Mouse (Mus musculus) yolk sac, embryonic 10.5 days (tissue): ENCODE results near the gene Dusp1.

Experiments
- DNase-seq: peaks from one replicate; pipeline ENCODE4 v3.0.0-alpha.2; 2017; ENCODE audit warnings: low spot score

Gene Dusp1

DNA sequence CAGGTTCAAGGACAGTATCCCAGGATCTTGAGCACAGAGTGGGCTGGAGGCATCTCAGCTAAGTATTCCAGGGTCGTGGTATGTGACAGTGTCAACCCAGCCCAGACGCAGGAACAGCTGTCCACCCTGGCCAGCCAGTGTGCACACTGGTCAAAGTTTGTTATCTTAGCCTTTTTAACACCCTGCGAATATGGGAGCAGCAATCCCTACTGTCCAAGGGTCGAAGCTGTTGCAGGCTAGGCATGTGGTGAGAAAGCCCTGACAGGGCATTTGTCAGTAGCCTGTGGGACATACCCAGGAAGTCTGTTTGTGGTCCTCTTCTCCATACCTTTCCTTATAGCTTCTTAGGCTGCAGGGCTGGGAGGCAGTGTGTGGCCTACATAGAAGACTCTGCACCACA is 22.1 kb upstream of the Dusp1 start:
- DNase-seq, result peak; percentile 75

DNA sequence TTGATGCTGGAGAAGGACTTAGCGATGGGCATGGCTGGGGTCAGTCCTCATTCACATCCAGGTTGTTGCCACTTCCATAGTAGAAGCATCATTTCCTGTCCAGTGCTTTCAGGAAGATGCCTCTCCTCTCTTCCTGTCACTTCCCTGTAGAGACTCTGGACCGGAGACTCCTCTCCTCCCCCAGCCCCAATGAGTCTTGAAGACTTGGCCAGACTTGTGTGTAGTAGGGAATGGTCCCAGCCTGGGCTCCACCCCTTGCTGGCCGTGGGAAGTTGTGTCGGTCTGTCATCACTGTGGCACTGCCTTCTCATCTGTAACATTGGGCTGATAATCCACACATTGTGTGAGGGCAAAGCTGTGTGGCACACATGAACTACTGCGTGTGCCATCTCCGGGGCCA is 21.7 kb upstream of the Dusp1 start:
- no peak for DNase-seq

DNA sequence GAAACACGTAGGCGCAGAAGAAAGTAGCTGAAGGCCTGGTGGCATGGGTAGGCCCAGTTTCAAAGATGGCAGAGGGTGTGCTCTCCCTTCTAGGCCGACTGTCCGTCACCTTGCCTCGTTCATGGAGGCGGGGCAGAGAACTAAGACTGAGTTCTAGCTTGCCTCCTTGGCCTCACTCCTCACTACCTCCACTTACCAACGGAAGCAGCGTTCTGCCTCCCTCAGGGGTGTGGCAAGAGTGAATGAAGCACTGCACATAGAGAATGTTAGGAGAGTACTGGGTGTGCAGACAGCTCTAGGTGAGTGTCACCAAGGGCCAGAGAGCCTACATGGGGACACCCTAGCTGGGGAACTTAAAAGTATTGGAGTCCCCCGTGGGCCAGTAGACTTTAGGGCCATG is 21.1 kb upstream of the Dusp1 start:
- DNase-seq, result no peak

DNA sequence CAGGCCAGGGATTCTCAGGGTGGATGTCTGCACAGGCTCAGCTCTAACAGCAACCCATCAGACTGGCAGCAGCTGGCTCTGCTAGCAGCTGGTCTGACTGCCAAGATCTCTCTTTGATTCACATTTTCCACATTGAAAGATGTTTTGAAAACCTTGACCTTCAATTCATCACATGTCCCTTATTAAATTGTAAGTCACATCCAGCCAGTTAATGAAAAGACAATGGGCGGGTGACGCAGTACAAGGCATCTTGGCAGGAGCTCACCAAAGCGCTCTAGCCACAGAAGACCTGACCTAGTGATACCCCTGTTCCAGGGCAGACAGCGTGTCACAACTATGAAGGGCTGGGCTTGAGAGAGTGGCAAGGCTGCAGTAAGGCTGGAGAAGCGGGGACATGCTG is 20.4 kb upstream of the Dusp1 start:
- no peak for DNase-seq

DNA sequence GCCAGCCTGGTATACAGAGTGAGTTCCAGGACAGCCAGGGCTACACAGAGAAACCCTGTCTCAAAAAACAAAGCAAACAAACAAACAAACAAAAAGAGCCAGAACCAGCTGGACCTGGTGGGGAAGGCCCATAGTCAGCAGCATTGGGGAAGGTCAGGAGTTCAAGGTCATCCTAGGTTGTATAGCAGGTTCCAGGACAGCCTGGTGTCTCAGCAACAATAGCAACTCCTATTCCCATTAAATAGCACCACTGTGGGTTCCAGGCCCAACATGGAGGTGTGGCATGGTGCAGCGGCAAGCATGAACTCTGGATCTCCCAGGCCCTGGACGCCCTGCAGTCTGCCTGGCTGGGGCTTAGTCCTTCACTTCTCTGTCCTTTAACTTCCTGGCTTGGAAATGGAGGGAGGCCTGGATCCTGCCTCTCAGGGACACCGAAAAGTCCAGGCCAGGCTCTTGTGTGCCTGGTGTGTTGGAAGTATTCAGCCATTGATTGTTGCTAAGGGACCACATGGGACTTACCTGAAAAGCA is 19.0 kb upstream of the Dusp1 start:
- no peak for DNase-seq

DNA sequence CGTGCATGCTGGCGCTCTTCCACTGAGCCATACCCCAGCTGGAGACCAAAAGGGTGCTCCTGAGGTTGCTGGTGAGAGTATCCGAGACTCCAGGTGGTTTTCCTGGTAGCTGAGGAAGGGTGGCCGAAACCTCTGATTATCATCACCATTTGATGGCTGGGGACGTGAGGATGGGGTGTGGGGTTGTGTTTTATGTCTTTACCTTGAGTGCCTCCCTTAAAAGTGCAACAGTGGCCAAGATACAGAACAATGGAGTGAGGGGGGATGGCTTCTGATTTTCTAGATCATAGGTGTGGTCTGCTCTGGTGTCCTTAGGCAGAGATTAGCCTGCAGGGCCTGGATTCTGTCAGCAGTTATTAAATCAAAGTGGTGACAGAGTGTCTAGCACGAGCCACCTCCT is 17.5 kb upstream of the Dusp1 start:
- no peak for DNase-seq

DNA sequence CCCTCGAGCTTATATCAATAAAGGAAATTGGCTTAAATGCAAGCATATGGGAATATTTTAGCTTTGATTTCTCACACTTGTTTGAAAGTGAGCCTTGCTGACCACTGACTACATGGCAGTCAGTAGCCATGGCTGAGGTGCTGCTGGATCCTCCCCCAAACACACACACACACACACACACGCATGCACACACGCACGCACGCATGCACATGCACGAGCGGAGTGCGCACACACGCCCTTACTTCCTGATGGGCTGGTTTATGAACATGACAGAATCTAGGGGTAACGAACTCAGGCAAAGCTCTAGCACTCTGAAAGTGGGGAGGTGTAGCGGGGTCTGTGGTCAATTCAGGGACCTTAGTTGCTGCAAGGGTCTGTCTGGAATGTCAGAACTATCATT is 16.8 kb upstream of the Dusp1 start:
- DNase-seq, result no peak

DNA sequence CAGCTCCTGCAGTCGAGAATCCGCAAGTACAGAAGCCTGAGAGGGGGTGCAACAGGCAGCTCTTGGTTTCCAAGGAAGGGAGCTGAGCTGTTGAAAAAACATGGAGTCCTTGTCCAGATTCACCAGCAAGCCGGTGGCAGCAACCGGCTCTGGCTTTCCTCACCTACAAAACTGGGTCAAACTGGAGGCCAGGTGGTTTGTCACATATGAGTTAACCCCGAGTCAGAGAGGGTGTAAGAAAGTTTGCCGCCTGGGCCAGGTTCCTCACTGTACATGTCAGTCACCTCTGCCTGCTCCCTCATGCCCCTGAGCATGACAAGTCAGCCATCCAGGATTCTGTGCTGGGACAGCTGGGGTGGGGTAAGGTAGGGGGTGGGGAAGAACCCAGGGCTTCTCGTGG is 16.2 kb upstream of the Dusp1 start:
- no peak for DNase-seq

DNA sequence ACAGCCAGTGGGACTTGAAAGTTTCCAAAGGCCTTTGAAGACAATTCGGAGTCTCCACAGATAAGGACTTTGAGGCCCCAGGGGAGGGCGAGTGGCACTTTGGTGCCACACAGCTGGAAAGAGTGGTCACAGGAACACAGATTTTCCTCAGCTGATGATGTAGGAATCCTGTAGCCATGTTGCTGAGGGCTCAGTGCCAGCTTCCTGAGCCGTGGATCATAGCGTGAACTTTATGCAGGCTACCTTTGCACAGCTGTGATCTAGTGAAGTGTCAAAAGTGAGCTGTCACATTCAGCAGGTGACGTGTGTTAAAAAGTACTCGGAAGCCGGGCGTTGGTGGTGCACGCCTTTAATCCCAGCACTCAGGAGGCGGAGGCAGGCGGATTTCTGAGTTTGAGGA is 15.4 kb upstream of the Dusp1 start:
- DNase-seq, result no peak

DNA sequence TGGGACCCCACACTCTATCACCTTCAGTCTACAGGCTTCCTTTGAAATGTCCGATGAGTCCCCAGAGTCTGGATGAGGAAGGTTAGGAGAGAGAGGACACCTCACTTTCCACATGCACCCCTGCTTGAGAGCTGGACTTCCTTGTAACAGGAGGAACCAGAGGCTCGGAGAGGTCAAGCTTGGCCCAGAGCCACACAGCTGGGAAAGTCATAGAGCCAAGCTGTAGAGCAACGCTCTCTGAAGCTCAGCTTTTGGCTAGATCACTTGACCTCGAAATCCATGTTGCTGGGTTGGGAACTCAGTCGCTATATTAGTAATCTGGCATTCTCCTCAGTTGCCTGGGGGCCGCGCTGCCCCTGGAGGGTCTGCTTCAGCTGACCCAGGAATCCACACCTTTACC is 14.9 kb upstream of the Dusp1 start:
- DNase-seq, result no peak

DNA sequence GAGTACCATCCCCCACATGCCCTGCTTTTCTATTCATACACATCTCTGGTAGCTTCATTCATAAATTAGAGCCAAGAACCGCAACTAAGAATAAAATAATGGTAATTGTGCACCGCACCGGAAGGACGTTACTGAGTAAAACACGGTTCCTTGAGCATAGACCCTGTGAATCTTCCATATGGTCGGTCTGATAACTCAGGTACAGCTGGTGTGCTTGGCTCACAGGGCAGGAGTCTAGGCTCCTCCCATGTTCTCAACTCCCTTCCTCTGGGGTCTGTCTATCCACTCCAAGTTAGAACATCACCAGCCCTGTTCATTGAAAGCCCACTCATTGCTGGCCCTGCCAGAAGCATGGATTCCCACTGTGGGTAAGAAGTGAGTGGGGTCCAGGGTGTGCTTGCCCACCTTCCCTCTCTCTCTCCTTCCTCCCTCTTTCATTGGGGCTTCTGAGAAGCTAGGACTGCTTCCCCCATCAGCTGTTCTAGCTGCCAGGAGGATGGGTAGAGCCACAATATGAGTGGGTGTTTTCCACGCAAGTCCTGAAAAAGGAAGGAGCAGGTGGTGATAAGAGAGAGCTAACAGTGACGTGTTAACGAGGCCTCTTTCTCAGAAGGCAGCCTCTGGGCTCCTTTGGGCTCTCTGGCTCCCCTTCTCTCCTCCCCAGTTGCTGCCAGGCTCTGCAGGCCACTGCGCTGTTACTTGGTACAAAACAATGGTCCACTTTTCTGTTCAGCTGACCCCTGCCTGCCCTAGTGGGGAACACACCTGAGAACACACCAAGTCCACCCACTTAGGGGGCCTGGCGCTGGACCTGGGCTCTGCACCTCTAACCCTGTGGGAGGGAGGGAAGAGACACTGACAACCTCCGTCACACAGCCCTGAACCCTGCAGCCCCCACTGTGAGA is 14.1 kb upstream of the Dusp1 start:
- no peak for DNase-seq

DNA sequence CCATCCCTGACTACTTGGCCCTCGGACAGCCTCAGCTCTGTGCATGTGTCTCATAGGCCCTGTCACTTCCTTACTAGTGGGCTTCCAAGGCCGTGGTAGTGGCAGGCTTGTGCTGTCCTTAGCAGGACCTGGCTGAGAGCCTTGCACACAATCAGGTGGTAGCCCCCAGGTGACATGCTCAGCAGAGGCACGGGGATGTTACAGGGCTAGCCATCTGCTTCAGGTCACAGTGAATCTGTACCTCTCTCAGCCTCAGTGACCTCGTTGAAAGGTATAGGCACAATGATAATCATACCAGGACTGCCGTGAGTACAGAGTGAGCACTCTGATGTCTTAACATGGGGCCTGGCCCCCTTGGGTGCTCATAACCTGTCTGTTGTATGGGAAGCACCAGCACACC is 12.8 kb upstream of the Dusp1 start:
- no peak for DNase-seq

DNA sequence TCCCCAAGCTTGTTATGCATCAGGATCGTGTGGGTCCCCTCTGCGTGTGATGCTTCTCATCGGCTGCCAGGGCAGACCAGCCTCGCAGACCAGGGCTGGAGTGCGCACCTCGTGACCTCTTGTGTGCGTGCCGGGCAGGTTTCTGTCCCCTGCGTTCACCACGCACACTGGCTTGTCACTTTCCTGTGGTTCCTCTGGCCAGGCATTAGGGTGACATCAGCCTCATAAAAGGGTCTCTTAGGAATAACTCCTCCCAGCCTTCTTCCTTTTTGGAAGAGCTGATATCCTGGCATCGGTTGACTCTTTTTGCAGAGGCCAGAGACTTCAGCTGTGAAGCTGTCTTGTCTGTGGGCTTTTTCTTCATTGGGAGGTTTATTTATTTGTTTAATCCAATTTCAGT is 12.2 kb upstream of the Dusp1 start:
- no peak for DNase-seq

DNA sequence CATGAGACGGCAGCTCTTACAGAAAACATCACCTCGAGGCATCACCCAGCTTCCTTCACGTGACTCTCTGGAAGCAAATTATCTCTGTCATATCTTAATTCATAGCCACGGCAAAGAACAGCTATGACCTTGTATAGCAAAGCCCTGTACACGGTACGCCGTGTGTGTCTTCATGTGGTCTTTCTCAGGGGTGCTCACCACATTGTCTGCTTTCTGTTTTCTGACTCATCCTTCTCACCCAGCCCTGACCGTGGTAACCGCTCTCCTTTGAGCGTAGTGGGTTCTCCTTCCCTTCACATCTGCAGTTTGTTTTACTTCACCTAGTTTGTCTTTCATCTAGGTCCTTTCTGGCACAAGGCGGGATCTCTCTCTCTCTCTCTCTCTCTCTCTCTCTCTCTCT is 10.3 kb upstream of the Dusp1 start:
- DNase-seq, result no peak

DNA sequence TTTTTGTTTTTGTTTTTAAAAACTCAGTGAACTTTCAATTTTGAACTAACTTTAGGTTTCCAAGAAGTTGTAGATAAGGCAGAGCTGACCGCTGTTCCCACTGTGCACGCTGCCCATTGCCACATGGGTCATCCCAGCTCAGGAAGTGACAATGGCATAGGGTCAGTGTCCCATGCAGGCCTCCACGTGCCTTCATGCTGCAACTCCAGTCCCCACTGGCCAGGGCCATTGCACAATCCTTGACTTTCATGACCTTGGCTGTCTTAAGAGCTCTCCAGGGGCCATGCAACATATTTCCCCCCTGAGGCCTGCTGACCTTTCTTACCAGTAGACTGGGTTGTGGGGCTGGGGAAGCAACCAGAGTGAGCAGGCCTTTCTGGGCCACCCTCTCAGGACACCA is 9.4 kb upstream of the Dusp1 start:
- DNase-seq, result peak; percentile 67

DNA sequence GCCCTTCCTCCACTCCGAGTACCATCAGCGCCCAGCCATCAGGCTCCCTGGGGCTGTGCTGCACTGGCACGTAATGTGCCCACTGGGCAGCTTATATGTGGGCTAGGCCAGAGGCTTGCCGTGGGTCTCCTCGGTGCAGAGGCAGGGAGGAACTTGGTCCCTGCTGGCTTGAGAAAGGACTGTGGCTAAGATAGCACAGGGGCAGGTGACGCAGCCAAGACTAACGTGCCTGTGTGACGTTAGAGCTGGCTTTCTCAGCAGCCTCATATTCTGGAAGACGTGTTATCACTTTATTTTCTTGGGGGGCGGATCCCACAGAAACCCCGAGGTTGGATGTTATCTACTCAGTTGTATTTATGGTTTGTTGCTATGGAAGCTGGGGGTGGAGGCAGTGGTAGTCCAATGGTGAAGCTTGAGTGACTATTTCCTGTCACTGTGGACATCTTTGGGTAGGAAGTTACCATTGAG is 8.8 kb upstream of the Dusp1 start:
- DNase-seq, result no peak

DNA sequence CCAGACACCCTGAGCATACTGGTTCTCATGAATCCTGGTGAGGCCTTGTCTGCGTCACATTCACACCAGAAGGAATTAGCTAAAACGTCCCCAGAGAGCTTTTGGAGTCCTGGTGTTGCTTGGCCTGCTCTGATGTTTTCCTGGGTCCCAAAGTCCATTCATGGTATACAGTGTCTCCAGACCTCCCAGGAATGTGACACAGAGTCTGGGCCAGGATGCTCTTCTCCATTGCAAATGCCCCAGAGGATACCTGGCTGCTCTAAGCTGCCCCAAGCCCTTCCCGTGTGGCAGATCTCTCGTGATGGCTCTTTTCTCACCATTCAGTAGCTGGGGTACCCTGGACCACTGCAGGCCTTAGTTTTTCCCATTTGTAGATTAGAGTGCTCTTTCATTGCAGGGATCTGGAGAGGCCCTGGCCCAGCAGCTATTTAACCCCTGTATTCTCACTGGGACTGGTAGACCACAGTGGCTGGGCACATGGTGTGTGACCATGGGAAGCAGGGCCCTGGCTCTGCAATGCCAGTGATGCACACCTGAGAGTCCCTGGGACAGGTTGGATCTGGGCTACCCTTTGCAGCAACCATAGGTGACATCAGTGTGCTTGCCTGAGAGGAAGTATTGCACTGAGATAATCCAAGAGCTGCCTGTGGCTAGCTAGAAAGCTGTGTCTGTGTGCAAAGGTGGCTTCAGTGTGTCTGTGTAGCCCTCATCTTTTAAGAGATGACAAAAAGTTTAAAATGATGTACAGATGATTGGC is 7.8 kb upstream of the Dusp1 start:
- DNase-seq, result no peak

DNA sequence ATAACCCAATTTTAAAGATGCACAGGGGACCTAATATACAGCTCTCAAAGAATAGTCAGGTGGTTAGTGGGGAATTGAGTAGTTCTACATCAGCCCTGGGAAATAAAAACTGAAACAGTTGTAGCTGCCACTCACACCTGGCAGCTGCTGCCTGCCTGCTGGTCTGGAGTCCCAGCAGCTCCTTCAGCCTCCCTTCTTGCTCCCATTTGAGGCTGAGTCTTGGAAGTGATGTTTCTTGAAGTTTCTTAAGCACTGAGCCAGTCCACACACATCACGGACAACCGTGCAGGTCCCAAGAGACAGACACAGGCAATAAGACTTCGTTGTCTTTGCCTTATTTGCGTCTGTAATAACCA is 5.9 kb upstream of the Dusp1 start:
- no peak for DNase-seq

DNA sequence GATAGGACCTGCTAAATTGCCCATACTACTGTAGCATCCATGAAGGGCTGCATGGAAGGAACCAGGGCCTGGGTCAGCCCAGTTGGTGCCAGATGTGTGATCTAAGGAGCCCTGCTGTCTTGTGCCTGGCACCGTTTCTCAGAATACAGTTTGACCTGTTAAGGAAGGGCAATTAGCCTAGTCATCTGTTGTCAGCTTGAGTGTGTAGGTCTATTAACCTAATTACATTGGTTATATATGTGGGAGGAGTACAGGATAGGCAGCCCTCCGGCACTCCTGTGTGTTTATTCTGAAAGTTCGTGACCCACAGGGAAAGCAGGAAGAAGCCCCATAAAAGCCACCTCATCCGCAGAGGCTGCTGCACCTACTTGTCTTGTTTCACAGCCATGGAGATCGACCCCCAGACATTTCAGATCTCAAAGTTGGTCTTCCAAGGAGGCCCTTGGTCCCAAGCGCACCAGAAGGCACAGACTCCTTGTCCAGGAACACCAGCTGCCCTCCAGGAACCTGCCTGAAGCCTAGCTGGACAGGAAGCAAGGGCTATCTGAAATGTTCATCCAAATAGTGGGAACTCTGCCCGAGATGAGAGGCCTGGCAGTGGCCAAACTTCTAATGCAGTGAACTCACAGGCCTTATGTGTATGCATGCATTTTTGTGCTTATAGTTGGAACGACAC is 5.4 kb upstream of the Dusp1 start:
- no peak for DNase-seq

DNA sequence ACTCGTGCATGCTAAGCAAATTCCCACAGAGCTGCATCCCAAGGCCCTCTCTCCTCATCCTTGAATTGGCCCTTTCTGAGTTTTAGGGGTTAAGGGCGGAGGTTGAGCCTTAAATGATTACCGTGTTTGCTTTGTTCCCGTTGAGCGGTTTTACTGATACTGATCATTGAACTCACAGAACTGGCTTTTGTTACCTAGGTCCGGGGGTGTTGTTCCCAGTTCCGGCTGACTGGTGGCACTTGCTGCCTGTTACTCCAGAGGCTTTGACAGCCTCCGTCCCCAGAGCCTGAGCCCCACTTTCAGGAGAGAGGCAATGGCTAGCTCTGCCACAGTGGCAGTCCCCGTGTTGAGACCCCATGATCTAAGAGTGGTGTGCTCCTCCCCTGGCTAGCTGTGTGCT is 2.5 kb upstream of the Dusp1 start:
- DNase-seq, result no peak

DNA sequence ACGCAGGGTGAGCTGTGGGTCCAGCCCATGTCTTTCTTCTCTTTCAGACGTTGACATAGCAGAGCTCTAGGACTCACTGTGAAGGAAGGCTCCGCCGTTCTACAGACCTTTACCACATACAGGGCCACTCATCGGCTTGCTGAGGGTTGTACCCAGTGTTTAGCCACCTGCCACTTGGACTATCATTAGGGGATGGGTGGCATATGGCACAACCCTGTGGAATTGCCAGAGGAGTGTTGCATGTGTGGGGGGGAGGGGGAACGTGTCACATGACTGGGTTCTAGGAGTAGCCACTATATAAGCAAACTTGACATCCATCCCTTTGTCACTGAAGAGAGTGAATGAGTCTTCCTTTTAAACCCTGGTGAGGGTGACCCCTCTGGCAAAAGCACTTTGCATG is 1.5 kb upstream of the Dusp1 start:
- no peak for DNase-seq

DNA sequence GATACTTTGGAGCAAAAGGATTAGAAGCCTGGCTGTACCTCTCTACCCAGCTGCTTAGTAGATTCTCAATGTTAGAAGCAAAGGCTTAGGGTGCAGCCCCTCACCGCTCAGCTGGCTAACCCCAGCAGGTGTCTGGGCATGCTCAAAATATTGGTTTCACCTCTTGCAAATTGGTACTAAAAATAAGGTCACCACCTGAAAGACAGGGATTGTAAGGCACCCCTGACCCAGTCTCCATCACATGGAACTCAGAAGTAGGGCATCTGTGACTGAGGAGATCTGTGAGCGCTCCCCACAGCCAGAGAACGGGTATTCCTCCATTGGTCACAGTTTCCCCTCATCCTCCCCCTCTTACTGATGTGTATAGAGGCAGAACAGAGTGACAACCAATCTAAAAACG is 364 bp upstream of the Dusp1 start:
- DNase-seq, result no peak

DNA sequence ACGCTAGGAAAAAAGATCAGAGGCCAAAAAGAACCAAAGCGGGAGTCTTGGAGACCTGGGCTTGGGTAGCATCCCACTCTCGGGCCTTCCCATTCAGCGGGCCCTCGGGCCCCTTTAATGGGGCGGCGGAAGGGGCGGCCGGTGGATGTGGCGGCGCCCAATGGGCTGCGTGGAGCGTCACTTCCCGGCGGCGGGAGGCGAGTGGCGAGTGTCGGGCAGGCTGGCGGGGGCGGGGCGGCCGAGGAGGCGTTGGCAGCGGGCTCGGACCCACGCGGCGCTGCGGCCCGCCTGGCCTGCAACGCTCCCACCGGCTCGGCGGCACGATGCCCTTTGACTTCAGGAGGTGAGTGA is 663 bp downstream of the Dusp1 start, which contains the start of gene Ergic1:
Ergic1 (plus strand) TSS at position 200 of the 351 bp plus-strand sequence.
- DNase-seq, result peak; percentile 88
